Mouse (Mus musculus) B cell, adult 2 months (primary cell): ENCODE measurements around the gene Nsf.
"Not testable (repeated sequence)": the region's sequence is repeated elsewhere in the genome, so short reads cannot be mapped to it uniquely, and the experiment has no call there.

Source experiments
- DNase-seq, 2 experiments: peaks; one replicate each; pipeline ENCODE4 v3.0.0; 2022

Gene Nsf

GRCm38 (mm10) chr11:103891781-103892180 is 62.1 kb downstream of the Nsf start:
- DNase-seq: no peak

GRCm38 (mm10) chr11:103890337-103891186 is 63.3 kb downstream of the Nsf start:
- no peak for DNase-seq

- DNase-seq: no peak
Measured at GRCm38 (mm10) chr11:103887724-103888410, 66.0 kb downstream of the Nsf start.

GRCm38 (mm10) chr11:103884749-103885383 is 69.0 kb downstream of the Nsf start:
- DNase-seq: no peak

- no peak for DNase-seq
Measured at GRCm38 (mm10) chr11:103883793-103884192, 70.1 kb downstream of the Nsf start.

GRCm38 (mm10) chr11:103879476-103879875 is 74.4 kb downstream of the Nsf start:
- DNase-seq: not testable (repeated sequence)

- no peak for DNase-seq
Measured at GRCm38 (mm10) chr11:103878441-103878840, 75.4 kb downstream of the Nsf start.

- DNase-seq: no peak
Measured at GRCm38 (mm10) chr11:103870352-103870751, 83.5 kb downstream of the Nsf start.

GRCm38 (mm10) chr11:103867702-103868101 is 86.2 kb downstream of the Nsf start:
- DNase-seq: no peak

- DNase-seq: no peak
Measured at GRCm38 (mm10) chr11:103865346-103865745, 88.5 kb downstream of the Nsf start.

- DNase-seq: no peak
Measured at GRCm38 (mm10) chr11:103864486-103864885, 89.4 kb downstream of the Nsf start.

- DNase-seq: no peak
Measured at GRCm38 (mm10) chr11:103862951-103863350, 90.9 kb downstream of the Nsf start.

GRCm38 (mm10) chr11:103859933-103860610 is 93.8 kb downstream of the Nsf start:
- DNase-seq: no peak

- DNase-seq: no peak
Measured at GRCm38 (mm10) chr11:103858760-103859159, 95.1 kb downstream of the Nsf start.

- no peak for DNase-seq
Measured at GRCm38 (mm10) chr11:103856641-103857040, 97.2 kb downstream of the Nsf start.

- no peak for DNase-seq
Measured at GRCm38 (mm10) chr11:103854294-103854693, 99.6 kb downstream of the Nsf start.

GRCm38 (mm10) chr11:103853284-103853920 is 100.5 kb downstream of the Nsf start:
- DNase-seq: no peak

GRCm38 (mm10) chr11:103852590-103853283 is 101.1 kb downstream of the Nsf start:
- DNase-seq: no peak

- DNase-seq: no peak
Measured at GRCm38 (mm10) chr11:103848287-103848686, 105.6 kb downstream of the Nsf start.

- DNase-seq: no peak
Measured at GRCm38 (mm10) chr11:103840834-103841233, 113.0 kb downstream of the Nsf start.

- no peak for DNase-seq
Measured at GRCm38 (mm10) chr11:103838955-103839354, 114.9 kb downstream of the Nsf start.

GRCm38 (mm10) chr11:103832331-103832730 is 121.5 kb downstream of the Nsf start:
- no peak for DNase-seq
